Mouse (Mus musculus): ENCODE data around the gene Pcdh7.
"Not testable (repeated sequence)": the region's sequence is repeated elsewhere in the genome, so short reads cannot be mapped to it uniquely, and the experiment has no call there.

Gene Pcdh7

GRCm38 (mm10) chr5:57717906-57718875, at the start of gene Pcdh7:
Gene Pcdh7 (plus strand): TSS chr5:57717967.
- peak; percentile 75 to 78 for DNase-seq (ENCODE audit: low spot score in 2 of 2)

- DNase-seq (ENCODE audit: low spot score in 2 of 2) = not testable (repeated sequence)
Observed at GRCm38 (mm10) chr5:57676970-57677369, 40.8 kb upstream of the Pcdh7 start.

GRCm38 (mm10) chr5:57708396-57708795, 9.4 kb upstream of the Pcdh7 start:
- no peak for DNase-seq (ENCODE audit: low spot score in 2 of 2)

- peak in 1 of 2 experiments; percentile 57 for DNase-seq (ENCODE audit: low spot score in 2 of 2)
Observed at GRCm38 (mm10) chr5:57713980-57714379, 3.8 kb upstream of the Pcdh7 start.

DNA sequence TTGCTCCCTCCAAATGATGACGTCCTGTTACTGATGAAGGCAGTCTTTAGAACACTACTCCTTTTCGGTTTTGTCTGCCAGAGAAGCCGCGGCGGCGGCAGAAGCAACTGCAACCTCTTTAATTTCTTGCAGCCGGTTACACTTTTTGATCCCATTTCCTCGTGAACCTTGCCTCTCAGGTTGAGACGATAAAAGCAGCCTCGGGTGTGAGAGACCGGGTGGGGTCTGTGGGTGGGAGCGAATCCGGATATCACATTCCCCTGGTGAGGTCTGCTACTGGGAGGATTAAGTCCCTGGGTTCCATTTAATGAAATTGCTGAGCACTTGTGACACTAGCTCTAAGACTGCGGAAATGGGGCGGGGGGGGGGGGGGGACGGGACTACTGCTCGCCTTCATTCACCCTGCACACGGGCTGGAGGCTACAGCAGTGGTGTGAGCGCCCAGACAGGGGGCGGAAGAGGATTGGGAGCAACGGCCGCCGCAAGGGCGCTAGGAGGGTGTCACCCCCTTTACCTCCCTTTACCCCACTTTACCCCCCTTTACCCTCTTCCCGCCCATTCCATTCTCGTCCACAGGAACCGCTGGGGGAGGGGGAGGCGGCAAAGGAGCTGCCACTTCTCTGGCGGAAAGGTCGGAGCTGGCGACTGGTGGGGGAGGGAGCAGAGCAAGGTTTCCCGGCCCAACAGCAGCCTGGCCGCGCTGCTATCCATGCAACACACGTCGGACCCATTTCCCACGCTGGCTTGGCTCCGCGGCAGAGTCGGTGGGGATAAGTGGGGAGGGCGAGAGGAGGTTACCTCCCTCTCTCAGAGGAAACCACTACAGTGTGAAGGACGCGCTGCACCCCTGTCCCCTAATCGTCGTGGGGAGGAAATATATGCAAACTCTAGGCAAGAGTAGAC, 2.9 kb upstream of the Pcdh7 start:
- peak; percentile 64 for DNase-seq (ENCODE audit: low spot score in 2 of 2)

DNA sequence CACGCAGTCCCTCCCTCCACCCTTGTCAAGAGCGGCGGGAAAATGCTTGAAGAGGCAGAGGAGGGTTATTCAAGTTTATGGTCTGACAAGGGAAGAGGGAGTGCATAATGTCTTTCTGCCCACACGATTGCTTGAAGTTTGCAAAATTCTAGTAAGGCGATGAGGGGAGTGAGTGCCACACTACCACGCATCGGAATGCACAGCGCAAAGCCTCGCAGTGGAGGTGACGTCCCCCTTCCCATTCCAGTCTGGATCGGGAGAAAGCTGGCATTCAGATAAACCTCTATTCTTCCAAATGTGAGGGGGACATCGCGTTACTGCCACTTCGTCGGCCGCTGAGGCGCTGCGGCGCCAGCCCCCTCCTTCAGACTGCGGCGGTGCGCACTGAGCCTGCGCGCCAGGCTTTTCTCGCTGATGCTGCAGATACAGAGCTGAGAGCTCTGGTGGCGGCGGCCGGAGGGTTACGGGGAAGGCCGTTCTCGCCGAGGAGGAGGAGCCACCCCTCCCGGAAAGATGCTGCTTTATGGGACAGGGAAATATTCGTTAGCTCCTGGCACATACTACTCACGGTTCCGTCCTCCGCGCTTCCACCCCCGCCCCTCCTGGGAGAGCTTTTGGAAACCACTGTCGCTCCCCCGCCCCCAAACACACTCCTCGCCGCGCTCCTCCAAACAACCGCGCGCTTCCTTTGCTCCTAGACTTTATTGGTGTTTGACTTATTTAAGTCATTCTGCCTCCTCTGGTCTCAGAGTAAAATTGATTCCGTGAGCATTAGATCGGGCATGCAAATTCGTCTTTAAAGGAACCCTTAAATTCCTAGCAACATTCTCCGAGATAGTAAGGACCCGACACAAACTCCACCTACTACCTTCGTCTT, 2.0 kb upstream of the Pcdh7 start:
- peak; percentile 81 to 87 for DNase-seq (ENCODE audit: low spot score in 2 of 2)

DNA sequence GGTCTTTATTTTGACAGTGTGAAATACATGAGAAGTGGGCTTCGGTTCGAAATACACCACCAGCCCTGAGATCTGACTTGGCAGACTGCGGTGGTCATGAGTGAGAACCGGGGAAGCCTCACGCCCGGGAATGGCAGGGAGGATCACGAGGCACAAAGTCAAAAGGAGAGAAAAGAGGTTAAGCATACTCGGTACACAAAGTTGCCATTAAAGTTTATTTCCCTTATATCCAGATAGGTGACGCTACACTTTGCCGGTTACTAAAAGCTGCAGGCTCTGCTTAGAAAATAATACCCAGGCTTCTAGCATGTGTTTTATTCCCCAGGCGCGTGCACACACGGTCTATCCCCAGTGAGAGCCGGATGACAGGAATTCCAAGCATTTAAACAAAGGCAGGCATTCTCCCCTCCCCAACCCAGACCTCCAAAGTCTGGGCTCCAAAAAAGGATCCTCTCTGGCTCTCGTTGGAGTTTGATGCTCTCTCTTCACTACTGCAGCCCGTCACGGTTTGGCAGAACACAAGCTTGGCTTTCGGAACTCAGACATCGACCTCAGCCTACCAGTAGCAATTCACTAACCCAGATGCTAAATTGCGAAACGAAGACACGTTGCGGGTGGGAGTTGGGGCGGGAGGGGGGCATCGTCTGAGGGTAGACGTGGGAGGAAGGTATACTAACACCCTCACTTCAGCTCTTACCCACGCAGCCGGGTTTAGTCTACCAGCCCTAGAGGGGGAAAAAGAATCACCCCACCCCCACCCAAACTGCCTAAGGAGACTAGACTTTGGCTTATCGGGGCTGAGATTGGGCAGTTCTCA, 1.1 kb upstream of the Pcdh7 start:
- DNase-seq (ENCODE audit: low spot score in 2 of 2) = peak; percentile 53 to 67

- DNase-seq (ENCODE audit: low spot score in 2 of 2) = peak; percentile 68 to 73
Observed at GRCm38 (mm10) chr5:57717238-57717905, 395 bp upstream of the Pcdh7 start.

- peak; percentile 62 to 71 for DNase-seq (ENCODE audit: low spot score in 2 of 2)
Observed at GRCm38 (mm10) chr5:57718876-57719593, 1.3 kb downstream of the Pcdh7 start.

DNA sequence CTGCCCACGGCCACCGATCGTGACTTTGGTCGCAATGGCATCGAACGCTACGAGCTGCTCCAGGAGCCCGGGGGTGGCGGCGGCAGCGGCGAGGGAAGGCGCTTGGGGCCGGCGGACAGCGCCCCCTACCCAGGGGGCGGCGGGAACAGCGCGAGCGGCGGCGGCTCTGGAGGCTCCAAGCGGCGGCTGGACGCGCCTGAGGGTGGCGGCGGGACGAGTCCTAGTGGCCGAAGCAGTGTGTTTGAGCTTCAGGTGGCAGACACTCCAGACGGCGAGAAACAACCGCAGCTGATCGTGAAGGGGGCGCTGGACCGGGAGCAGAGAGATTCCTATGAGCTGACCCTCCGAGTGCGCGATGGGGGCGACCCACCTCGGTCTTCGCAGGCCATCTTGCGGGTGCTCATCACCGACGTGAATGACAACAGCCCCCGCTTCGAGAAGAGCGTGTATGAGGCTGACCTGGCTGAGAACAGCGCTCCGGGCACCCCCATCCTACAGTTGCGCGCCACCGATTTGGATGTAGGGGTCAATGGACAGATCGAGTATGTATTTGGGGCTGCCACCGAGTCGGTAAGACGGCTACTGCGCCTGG, 1.9 kb downstream of the Pcdh7 start:
- peak; percentile 67 to 70 for DNase-seq (ENCODE audit: low spot score in 2 of 2)

GRCm38 (mm10) chr5:57720206-57720880, 2.6 kb downstream of the Pcdh7 start:
- peak; percentile 21 to 39 for DNase-seq (ENCODE audit: low spot score in 2 of 2)

DNA sequence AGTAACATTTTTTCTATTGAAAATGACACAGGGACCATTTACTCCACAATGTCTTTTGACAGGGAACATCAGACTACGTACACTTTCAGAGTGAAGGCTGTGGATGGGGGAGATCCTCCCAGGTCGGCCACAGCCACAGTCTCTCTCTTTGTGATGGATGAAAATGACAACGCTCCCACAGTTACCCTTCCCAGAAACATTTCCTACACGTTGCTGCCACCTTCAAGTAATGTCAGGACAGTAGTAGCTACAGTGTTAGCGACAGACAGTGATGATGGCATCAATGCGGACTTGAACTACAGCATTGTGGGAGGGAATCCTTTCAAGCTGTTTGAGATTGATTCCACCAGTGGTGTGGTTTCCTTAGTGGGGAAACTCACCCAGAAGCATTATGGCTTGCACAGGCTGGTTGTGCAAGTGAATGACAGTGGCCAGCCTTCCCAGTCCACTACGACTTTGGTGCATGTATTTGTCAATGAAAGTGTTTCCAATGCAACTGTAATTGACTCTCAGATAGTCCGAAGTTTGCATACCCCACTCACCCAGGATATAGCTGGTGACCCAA, 3.5 kb downstream of the Pcdh7 start:
- peak in 1 of 2 experiments; percentile 44 for DNase-seq (ENCODE audit: low spot score in 2 of 2)

DNA sequence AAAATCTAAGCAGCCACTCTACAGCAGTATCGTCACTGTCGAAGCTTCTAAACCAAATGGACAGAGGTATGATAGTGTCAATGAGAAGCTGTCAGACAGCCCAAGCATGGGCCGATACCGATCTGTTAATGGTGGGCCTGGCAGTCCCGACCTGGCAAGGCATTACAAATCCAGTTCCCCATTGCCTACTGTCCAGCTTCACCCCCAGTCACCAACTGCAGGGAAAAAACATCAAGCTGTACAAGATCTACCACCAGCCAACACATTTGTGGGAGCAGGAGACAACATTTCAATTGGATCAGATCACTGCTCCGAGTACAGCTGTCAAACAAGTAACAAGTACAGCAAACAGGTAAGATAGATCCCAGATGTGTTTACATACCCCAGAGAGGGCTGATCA, 4.2 kb downstream of the Pcdh7 start:
- DNase-seq (ENCODE audit: low spot score in 2 of 2) = peak; percentile 20 to 37

GRCm38 (mm10) chr5:57733451-57733850, 15.7 kb downstream of the Pcdh7 start:
- no peak for DNase-seq (ENCODE audit: low spot score in 2 of 2)

- DNase-seq (ENCODE audit: low spot score in 2 of 2) = no peak
Observed at GRCm38 (mm10) chr5:57735723-57736122, 18.0 kb downstream of the Pcdh7 start.

- DNase-seq (ENCODE audit: low spot score in 2 of 2) = peak in 1 of 2 experiments; percentile 47
Observed at GRCm38 (mm10) chr5:57742924-57743323, 25.2 kb downstream of the Pcdh7 start.

- DNase-seq (ENCODE audit: low spot score in 2 of 2) = no peak
Observed at GRCm38 (mm10) chr5:57743956-57744661, 26.3 kb downstream of the Pcdh7 start.

Data from right cerebral cortex, adult 2 months (tissue).